Mouse (Mus musculus) left cerebral cortex, adult 2 months (tissue): ENCODE measurements around the gene Slc12a6. TPM values are rescaled to one million over a fixed set of nuclear protein-coding genes. Genes with fewer than 3 reads are reported as not detected.

Source experiments
- DNase-seq, 2 experiments: peaks; one replicate each; pipeline ENCODE4 v3.0.0; 2021 to 2022; ENCODE audit warnings: low spot score in 2 of 2, mixed read lengths in 1 of 2; ENCODE audit errors: extremely low spot score in 1 of 2
- H3K27ac ChIP-seq: fragments of 200-600 bp; 2 replicates; pipeline ENCODE4 v1.8.1; 2022
- H3K4me3 ChIP-seq: fragments of 200-600 bp; 2 replicates; pipeline ENCODE4 v1.8.1; 2022
- CTCF ChIP-seq: fragments of 200-600 bp; IDR thresholded peaks from 2 replicates; pipeline ENCODE4 v1.8.1; 2022; ENCODE audit warnings: antibody characterized with exemption, mild to moderate bottlenecking, moderate library complexity
- intact Hi-C: fragments of 180-260 bp; cut with DNase I; formaldehyde crosslinking; loops from one replicate; pipeline ENCODE4 v1.15.1; 2025
- total RNA-seq, 2 experiments: library from RNA; stranded (reverse); gene quantifications; 2 replicates each; pipeline ENCODE4 v1.2.3; 2021

Gene Slc12a6
- total RNA-seq, 2 experiments from 2014 or later: 127 to 129 TPM

GRCm38 (mm10) chr2:112337211-112337610 lies 71.6 kb downstream of the Slc12a6 start:
- intact Hi-C loops: loop anchor here (10.0 kb wide), 2 partner anchors 72 to 142 kb away; partner anchors contain the start of genes Gm21985, Nop10 and Slc12a6
- DNase-seq: no peak
- no peak for TF ChIP-seq CTCF

GRCm38 (mm10) chr2:112339736-112340135 lies 74.1 kb downstream of the Slc12a6 start:
- intact Hi-C loops: loop anchor here (1.0 to 10.0 kb wide), 3 partner anchors 75 to 145 kb away; partner anchors contain the start of genes Gm21985, Lpcat4, Nop10 and Slc12a6
- TF ChIP-seq CTCF: peak; percentile 51
- DNase-seq: no peak
- no peak overlapping the region for H3K27ac ChIP-seq
- H3K4me3 ChIP-seq: no peak overlapping the region

More at GRCm38 (mm10) chr2:112337211-112337610, 71.6 kb downstream of the Slc12a6 start:
- no peak overlapping the region for H3K27ac ChIP-seq
- no peak overlapping the region for H3K4me3 ChIP-seq

GRCm38 (mm10) chr2:112341117-112341516 lies 75.5 kb downstream of the Slc12a6 start:
- no peak for TF ChIP-seq CTCF
- Histone ChIP-seq H3K4me3 (no peak overlapping the region), H3K27ac (no peak overlapping the region)
- DNase-seq: no peak
- intact Hi-C loops: no loop called here

DNA sequence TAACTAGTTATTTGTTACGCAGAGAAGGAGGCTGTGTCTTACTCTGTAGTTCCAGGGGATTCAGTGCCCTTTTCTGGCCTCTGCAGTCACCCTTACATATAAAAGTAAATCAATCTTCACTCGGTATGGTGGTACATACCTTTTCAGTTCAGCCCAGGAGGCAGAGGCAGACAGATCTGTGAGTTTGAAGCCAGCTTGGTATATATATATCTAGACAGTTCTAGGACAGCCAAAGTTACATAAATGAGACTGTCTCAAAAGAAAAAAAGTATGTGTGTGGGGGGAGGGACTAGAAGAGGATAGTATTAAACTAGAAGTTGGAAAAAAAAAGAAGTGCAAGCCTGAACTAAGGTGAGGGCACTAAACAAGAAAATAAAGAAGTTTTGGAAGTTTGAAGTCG lies 82.6 kb downstream of the Slc12a6 start:
- H3K4me3 ChIP-seq: no peak overlapping the region
- H3K27ac ChIP-seq: 0 out of 2 replicates have a peak overlapping the region, but pooled peaks have one; percentile 4
- TF ChIP-seq CTCF: no peak
- intact Hi-C loops: no loop called here
- no peak for DNase-seq

- DNase-seq: no peak
- TF ChIP-seq CTCF: no peak
- Histone ChIP-seq H3K27ac (no peak overlapping the region), H3K4me3 (no peak overlapping the region)
- intact Hi-C loops: no loop called here
Observed at GRCm38 (mm10) chr2:112353685-112354455, 88.2 kb downstream of the Slc12a6 start.

- no peak for DNase-seq
- no peak for TF ChIP-seq CTCF
- H3K27ac ChIP-seq: no peak overlapping the region
- H3K4me3 ChIP-seq: no peak overlapping the region
- intact Hi-C loops: no loop called here
Observed at GRCm38 (mm10) chr2:112359611-112360010, 94.0 kb downstream of the Slc12a6 start.

DNA sequence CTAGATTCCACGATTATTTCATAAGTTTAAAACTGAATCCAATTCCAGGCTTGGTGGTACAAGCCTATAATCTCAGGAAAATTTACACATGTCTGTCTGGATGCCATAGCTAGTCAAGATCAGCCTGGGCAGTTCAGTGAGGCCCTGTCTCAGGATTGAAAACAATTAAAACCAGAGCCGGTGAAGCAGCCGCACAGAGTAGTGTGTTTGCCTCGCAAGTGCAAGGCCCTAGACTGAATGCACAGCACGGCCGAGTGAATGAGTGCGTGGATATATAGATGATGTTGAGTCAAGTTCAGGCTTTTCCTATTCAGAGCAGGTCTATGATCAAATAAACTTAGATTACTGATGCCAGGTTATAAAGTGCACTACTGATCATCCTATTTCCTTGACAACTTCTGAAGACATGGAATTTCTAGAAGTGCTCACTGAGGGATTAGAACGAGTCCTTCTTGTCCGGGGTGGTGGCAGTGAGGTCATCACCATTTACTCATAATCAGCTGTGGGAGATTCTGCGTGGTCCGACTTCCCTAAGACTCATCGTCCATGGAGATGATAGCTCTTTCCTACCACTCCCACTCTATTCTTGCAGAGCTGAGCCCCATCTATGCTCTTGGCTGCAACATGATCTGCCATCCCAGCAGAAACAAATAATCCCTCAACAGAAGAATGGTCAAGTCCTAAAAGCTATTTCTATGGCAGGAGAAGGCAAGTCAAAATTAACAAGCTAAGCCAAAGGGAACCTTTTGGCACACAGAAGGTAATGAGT lies 94.6 kb downstream of the Slc12a6 start:
- Histone ChIP-seq H3K27ac (no peak overlapping the region), H3K4me3 (no peak overlapping the region)
- intact Hi-C loops: no loop called here
- no peak for DNase-seq
- no peak for TF ChIP-seq CTCF

DNA sequence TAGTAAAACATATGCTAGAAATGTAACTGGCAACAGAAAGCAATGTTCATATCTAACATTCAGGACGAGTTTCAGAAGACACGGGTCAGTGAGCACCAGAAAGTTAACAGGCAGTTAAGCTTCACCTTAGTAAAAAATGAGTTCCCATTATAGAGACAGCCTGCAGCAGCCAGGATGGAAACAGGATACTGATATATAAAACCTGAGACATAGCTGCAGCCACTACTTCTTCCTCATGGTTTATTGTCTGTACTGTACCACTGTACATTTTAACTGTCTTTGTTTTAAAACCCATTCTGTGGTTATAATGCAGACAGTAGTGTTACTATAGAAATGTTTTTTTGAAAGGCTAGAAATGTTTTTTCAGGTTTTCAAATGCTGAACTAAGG lies 95.2 kb downstream of the Slc12a6 start:
- TF ChIP-seq CTCF: no peak
- DNase-seq: no peak
- H3K27ac ChIP-seq: no peak overlapping the region
- intact Hi-C loops: no loop called here
- H3K4me3 ChIP-seq: no peak overlapping the region

DNA sequence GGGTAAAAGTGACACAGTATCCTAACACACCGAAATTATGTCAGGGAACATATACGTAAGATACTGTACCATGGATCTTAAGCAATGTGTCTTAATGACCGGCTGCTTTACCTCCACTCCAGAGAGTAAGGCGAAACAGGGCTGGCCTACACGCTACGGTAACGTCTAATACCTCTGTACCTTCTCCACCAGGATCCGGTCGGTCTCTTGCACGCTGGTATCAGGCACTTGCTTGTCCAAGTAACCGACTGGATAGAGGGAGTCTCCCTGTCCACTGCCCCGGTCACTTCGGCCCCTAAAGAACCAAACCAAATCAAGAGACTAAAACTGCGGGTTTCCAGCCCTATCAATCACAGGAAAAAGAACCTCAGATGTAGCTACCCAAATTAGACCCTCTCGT lies 101.6 kb downstream of the Slc12a6 start:
- no peak for DNase-seq
- intact Hi-C loops: loop anchor here (5.0 kb wide), 1 partner anchor 105 kb away; the partner anchor contains the start of gene Nop10
- Histone ChIP-seq H3K27ac (peak overlapping the region; percentile 96), H3K4me3 (peak overlapping the region; percentile 90)
- no peak for TF ChIP-seq CTCF

DNA sequence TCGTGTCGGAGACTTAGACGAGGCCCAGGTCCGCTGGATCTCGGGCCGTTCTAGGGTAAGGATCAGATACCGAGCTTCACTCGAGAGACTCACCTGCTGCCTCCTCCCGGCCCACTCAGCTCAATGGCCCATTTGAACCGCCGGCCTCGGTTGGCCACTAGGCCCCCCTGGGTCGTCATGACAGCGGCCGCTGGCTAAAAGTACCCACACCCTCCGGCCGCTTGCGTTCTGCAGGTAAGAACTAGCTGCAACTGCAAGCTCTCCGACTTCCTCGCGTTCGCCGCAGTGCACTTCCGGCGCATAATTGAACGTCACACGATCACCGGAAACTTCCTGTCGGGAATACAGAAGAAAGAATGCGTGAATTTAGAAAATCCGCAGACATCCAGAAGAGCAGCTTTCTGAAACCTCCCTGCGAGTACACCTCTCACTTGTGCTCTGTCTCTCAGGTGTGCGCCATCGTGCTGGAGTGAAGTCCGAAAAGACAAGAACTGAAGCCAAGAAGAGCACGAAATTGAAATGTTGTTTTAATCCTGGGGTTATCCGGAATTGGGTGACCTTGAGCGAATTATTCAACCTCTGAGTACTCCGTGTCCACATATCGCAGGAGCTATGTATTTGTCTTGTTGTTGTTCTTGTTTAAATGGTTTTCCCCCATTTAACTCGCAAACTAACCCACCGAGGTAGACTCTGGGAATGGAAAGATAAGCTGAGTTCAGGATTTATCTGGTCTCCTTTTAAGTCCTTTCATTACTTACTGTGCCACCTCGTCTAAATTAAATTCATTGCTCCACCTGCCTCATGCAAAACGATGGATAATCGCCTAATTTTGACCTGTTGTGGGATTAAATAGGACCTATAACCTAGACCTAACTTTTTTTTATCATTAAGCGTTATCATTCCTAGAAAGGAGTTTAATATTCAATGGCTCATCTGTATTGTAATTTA lies 102.4 kb downstream of the Slc12a6 start, which contains the start of gene Emc4:
Gene Emc4 (minus strand): TSS at position 302 of the 948 bp plus-strand sequence.
- H3K4me3 ChIP-seq: peak within 1 kb of the TSS; percentile 90
- no peak; the same call in 1 of the 2 replicates for TF ChIP-seq CTCF
- intact Hi-C loops: loop anchor here (5.0 kb wide), 1 partner anchor 106 kb away; the partner anchor contains the start of gene Nop10
- peak; percentile 91 to 92 for DNase-seq
- H3K27ac ChIP-seq: peak within 1 kb of the TSS; percentile 96

DNA sequence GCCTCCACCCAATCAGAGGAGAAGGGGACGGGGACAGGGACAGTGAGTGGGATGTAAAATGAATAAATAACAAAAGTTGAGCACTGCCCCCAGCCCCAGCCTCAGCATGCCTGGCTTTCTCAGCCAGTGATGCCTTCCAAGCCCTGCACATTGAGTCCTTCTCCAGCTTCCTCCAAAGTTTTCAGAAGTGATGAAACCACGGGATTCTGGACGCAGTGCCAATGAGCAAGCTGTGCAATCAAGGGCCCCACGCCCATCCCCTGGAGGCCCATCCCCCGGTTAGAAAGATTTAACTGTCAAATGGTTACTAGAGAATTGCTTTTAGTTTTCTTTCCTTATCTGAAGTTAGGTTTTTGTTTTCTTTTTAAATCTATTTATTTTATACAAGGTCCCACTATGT lies 104.3 kb downstream of the Slc12a6 start:
- intact Hi-C loops: loop anchor here (5.0 to 10.0 kb wide), 2 partner anchors 108 to 935 kb away; partner anchors contain the start of gene Nop10
- DNase-seq: no peak
- H3K27ac ChIP-seq: no peak overlapping the region
- H3K4me3 ChIP-seq: no peak overlapping the region
- no peak for TF ChIP-seq CTCF
